Mouse (Mus musculus) intestine, embryonic 16.5 days (tissue): Measurements from ENCODE around the gene Kcnj10. TPM values are rescaled to one million over a fixed set of nuclear protein-coding genes. Genes with fewer than 3 reads are reported as not detected.
A peak's percentile ranks its signal among the peaks of the same experiment; 100 is the strongest.

Source experiments
- ATAC-seq: fragments of 200-750 bp; cut with Nextera tagmentation; 2 replicates; pipeline ENCODE4 v1.8.0; 2017; ENCODE audit warnings: moderate TSS enrichment, moderate library complexity
- H3K27ac ChIP-seq: fragments of 300-500 bp; sonication (generic); 2 replicates; pipeline ENCODE4 v1.5.1; 2014; ENCODE audit warnings: mild to moderate bottlenecking, low read length
- H3K27me3 ChIP-seq: fragments of 300-500 bp; sonication (generic); replicated peaks from 2 replicates; pipeline ENCODE4 v1.6.1; 2014; ENCODE audit warnings: low read length, control low read depth, mixed read lengths; ENCODE audit not compliant: control insufficient read depth, insufficient read depth
- H3K36me3 ChIP-seq: fragments of 300-500 bp; sonication (generic); 2 replicates; pipeline ENCODE4 v1.6.1; 2014; ENCODE audit warnings: low read length, control low read depth; ENCODE audit not compliant: control insufficient read depth, insufficient read depth
- H3K4me1 ChIP-seq: fragments of 300-500 bp; sonication (generic); 2 replicates; pipeline ENCODE4 v1.6.1; 2014; ENCODE audit warnings: low read length, control low read depth, mixed read lengths; ENCODE audit not compliant: control insufficient read depth, insufficient read depth
- H3K4me2 ChIP-seq: fragments of 300-500 bp; sonication (generic); 2 replicates; pipeline ENCODE4 v1.6.1; 2014; ENCODE audit warnings: low read depth, low read length, control low read depth
- H3K4me3 ChIP-seq: fragments of 300-500 bp; sonication (generic); 2 replicates; pipeline ENCODE4 v1.5.1; 2014; ENCODE audit warnings: mild to moderate bottlenecking, low read length
- H3K9ac ChIP-seq: fragments of 300-500 bp; sonication (generic); 2 replicates; pipeline ENCODE4 v1.6.1; 2014; ENCODE audit warnings: low read depth, low read length
- H3K9me3 ChIP-seq: fragments of 300-500 bp; sonication (generic); 2 replicates; pipeline ENCODE4 v1.6.1; 2016; ENCODE audit warnings: low read length, control low read depth; ENCODE audit not compliant: control insufficient read depth
- WGBS: fragments of 180-500 bp; shearing (Covaris S2); extraction: QIAGEN DNeasy Blood & Tissue Kit; methylation state at CpG from one replicate; pipeline ENCODE4 v1.1.7; 2014; 5-methylcytosine and 5-hydroxymethylcytosine counted together
- polyA plus RNA-seq: library from polyadenylated mRNA; unstranded; fragments of >200 nt; fragmentation: Nextera tagmentation; extraction: Ambion mirVana; gene quantifications from 2 replicates; pipeline ENCODE4 v1.2.1, GENCODE M21; 2015

The Kcnj10 gene
- 0.07 and 0.10 TPM in 2 replicates for polyA plus RNA-seq

DNA sequence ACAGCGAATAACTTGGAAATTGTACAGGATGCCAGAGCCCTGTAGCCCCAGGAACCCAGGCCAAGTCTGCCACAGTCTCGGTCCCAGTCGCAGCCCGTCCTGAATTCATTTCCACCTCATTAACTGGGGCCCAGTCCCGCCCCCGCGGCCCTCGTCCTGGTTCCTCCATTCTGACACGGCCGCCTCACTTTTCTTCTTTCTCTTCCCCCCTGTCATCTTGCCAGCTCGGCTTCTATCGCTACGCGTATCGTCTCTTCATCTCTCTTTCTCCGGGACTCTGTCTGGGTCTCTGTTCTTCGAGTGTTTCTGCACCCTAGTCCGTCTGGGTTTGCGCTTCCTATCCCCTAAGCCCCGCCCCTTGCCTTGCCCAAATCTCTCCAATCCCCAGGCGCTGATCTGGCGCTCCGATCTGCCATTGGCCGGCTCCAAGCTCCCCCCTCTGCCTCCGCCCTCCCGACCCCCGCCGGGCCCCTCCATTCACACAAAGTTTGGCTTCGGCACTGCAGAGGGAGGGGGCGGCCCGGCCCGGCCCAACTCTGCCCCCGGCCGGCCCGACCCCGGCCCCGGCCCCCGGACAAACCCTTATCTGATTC is at the start of gene Kcnj10:
Gene Kcnj10, plus strand, starts transcription at position 482 of the 593 bp plus-strand sequence.
- peak; percentile 95 for ATAC-seq
- peaks cover 36% of the 10 kb centered on the region for H3K27me3 ChIP-seq
- H3K4me3 ChIP-seq, result peak within 1 kb of the TSS; percentile 50
- H3K36me3 ChIP-seq, result no peaks in the 10 kb centered on the region
- peaks cover 11% of the 10 kb centered on the region for H3K4me1 ChIP-seq
- H3K9me3 ChIP-seq, result no peaks in the 10 kb centered on the region
- peak within 1 kb of the TSS; percentile 30 for H3K9ac ChIP-seq
- WGBS, result 2% methylated on average over 36 of the region's 38 CpGs
- no peak within 1 kb of the TSS for H3K27ac ChIP-seq
- H3K4me2 ChIP-seq, result peak within 1 kb of the TSS; percentile 79

DNA sequence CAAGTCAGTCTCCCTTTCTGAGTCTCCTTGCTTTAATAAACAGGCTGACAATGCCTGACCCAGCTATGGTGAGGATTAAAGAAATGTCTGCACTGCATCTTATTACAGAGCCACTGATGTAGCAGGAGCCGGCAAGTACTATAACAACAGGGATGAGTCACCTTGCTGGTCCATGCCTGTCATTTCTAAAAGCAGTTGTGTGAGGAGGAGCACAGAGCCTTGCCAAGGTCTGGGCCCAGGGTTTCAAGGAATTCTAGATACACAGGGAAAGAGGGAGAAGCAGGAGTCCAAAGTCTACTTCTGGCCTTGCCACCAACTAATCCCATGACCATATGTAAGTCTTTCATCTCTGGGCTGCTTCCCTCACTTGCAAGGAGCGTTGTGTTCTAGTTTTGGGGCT is 48.1 kb upstream of the Kcnj10 start:
- 61% methylated on average over 2 of the region's 2 CpGs for WGBS
- Histone ChIP-seq H3K27me3 (no peaks in the 10 kb centered on the region), H3K4me3 (no peak overlapping the region), H3K27ac (no peak overlapping the region), H3K4me2 (no peak overlapping the region), H3K36me3 (no peaks in the 10 kb centered on the region), H3K4me1 (peaks cover 13% of the 10 kb centered on the region), H3K9ac (no peak overlapping the region), H3K9me3 (no peaks in the 10 kb centered on the region)
- no peak for ATAC-seq

DNA sequence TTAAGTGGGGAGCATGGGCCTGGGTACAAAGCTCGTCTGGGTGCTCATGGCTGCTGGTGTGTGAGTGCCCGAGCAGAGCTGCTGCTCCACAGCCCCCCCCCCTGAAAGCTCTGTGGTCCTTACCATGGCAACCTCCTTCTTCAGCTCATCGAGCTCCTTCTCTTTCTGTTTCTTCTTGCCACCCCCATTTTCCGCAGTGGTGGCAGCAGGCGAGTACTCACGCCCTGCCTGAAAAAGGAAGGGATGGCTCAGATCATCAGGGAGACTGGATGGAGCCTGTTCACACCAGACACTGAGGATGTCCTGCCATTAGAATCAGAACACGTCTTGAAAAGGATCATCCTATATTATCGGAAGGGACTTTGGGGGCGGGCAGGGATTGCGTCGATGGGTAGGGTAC is 47.6 kb upstream of the Kcnj10 start:
- H3K27ac ChIP-seq, result no peak overlapping the region
- ATAC-seq, result no peak
- H3K4me3 ChIP-seq, result no peak overlapping the region
- H3K27me3 ChIP-seq, result no peaks in the 10 kb centered on the region
- peaks cover 13% of the 10 kb centered on the region for H3K4me1 ChIP-seq
- 93% methylated on average over 11 of the region's 11 CpGs for WGBS
- no peaks in the 10 kb centered on the region for H3K36me3 ChIP-seq
- no peak overlapping the region for H3K9ac ChIP-seq
- H3K4me2 ChIP-seq, result no peak overlapping the region
- H3K9me3 ChIP-seq, result no peaks in the 10 kb centered on the region

DNA sequence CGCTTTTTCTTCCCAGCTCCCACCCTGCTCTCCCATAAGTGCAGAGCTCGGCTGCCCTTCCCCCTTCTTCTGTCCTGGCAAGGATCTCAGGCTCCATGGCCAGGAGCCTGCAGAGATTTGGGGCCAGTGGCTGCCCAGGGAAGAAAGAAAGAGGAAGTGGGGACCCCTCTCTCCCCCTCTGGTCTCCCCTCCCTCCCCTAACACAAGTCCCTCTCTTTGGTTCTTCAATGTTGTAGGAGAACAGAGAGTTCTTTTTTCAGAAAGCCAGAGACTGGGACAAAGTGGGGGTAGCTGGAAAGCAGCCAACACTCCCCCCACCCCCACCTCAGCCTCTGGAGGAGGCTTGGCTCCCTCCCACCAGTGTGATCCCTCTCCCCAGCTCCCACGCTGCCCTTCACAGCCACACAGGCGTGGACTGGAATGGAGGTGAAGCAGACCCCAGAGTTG is 45.2 kb upstream of the Kcnj10 start:
- Histone ChIP-seq H3K4me3 (no peak overlapping the region), H3K27me3 (no peaks in the 10 kb centered on the region), H3K4me1 (peaks cover 13% of the 10 kb centered on the region), H3K9me3 (no peaks in the 10 kb centered on the region), H3K4me2 (no peak overlapping the region), H3K36me3 (no peaks in the 10 kb centered on the region), H3K9ac (no peak overlapping the region), H3K27ac (no peak overlapping the region)
- 44% methylated on average over 4 of the region's 4 CpGs for WGBS
- peak; percentile 42 for ATAC-seq

DNA sequence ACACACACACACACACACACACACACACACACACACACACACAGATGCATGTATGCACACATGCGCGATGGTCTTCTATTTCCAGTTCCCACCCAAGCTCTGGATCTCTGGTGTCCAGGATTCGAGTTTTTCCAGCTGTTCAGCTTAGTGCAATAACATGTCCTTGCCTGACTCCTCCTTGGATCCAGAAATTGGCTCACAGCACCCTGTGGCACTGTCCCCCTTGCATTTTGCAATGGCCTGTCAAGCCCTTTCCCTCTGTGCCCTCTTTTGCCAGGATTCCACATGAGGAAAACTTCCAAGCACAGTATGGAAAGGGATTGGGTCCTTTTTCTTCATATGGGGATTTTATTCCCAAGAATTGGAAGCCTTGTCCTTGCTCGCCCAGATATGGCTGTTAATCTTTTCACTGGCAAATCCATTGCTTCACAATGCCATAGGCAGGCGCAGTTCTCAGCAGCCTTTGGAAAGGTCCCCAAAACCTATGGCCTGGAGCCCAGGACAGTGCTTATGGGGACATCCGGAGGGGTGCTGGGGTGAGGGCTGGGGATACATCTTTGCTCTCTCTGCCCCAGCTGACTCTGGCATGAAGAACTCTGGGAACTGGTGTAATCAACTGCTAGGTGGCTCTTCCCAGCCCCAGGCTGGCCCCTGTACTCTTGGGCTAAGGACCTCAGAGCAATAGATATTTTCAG is 44.0 kb upstream of the Kcnj10 start:
- Histone ChIP-seq H3K27ac (peak overlapping the region; percentile 50), H3K4me2 (peak overlapping the region; percentile 44), H3K27me3 (no peaks in the 10 kb centered on the region), H3K9me3 (no peaks in the 10 kb centered on the region), H3K4me1 (peaks cover 13% of the 10 kb centered on the region), H3K4me3 (peak overlapping the region; percentile 32), H3K9ac (peak overlapping the region; percentile 59), H3K36me3 (no peaks in the 10 kb centered on the region)
- WGBS, result 75% methylated on average over 6 of the region's 6 CpGs
- no peak for ATAC-seq

DNA sequence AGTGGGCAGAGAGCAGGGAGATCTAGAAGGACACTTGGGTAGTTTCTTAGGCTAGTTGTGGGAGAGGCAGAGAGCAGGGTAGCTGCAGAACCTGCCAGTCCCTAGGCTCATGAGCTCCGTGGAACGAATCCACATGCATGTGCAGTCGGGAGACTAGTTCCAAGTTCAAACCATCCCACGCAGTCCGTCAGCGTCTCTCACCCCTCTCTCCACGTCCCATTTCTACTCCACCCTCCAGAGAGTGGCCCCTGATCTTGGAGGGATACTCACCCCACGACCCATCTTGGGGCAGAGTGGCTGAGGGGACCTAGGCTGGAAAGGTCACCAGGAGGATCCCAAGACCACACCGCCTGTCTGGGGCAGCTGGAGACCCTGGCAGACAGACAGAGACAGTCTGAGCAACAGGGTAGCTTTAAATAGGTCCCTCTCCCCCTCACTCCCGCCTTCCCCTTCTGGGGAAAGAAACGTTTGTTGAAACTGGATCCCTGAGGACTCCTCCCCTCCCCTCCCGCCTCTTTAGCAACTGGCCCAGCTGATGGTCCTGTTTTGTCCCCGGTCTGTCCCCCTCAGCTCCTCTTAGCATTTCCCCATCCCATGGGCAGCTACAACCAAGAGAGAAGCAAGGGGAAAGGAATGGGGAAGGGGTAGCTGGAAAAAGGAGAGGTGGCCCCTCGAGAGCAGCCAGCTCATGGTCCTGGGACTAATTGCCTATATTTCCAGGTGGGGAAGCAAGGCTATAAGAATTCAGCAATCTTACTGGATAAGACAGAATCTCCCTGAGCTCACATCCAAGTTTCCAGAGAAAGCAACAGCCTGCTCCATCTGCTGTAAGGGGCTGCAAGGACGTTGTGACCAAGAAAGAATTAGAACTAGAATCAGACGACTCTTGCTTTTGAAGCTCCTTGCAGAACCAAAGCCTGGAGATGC is 43.1 kb upstream of the Kcnj10 start, which contains the start of gene Atp1a2:
Gene Atp1a2, minus strand, starts transcription at position 454 of the 927 bp plus-strand sequence.
- H3K27me3 ChIP-seq, result no peaks in the 10 kb centered on the region
- H3K9ac ChIP-seq, result peak within 1 kb of the TSS; percentile 59
- H3K36me3 ChIP-seq, result no peaks in the 10 kb centered on the region
- 8% methylated on average over 16 of the region's 16 CpGs for WGBS
- peaks cover 10% of the 10 kb centered on the region for H3K4me1 ChIP-seq
- H3K27ac ChIP-seq, result peak within 1 kb of the TSS; percentile 50
- H3K4me3 ChIP-seq, result peak within 1 kb of the TSS; percentile 32
- peak within 1 kb of the TSS; percentile 44 for H3K4me2 ChIP-seq
- no peaks in the 10 kb centered on the region for H3K9me3 ChIP-seq
- ATAC-seq, result peak; percentile 61

DNA sequence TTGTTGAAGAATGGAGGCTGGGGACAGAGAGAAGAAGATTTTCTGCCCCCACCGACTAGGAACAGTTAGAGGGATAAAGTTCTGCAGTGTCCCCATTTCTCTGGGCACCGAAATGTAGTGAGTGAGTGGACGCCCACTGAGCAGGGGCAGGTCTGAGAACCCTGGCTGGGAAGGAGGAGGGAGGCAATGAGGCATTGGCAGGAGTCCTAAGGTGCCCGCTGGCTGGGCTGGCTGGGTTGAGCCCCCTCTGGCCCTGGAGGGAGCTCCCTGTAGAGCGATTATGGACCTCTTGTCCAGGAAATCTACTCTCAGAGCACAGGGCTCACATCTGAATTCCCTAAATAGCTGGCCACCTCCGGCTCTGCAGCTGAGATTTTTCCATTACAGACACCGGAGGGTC is 41.5 kb upstream of the Kcnj10 start:
- Histone ChIP-seq H3K27me3 (no peaks in the 10 kb centered on the region), H3K4me2 (no peak overlapping the region), H3K9me3 (no peaks in the 10 kb centered on the region), H3K4me3 (no peak overlapping the region), H3K4me1 (peaks cover 9% of the 10 kb centered on the region), H3K27ac (no peak overlapping the region), H3K9ac (no peak overlapping the region), H3K36me3 (no peaks in the 10 kb centered on the region)
- ATAC-seq, result no peak
- 74% methylated on average over 7 of the region's 7 CpGs for WGBS

DNA sequence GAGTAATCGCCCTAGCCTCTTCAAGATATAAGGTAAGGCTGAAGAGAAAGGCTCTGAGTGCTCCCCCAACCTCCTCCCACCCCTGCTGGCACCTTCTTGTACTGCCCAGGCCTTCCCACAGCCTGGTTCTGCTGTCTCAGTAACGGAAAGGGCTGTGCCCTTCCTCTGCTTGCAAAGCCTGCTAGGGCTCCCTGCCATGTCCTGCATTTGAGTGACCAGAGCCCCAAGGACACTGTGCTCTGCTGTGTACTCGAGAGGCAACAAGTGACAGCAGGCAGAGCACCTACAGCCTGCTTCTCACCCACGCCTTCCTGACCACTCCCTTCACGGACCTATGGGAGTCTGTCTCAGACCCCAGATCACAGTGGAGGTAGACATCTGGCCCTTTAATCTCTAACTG is 40.8 kb upstream of the Kcnj10 start:
- H3K27me3 ChIP-seq, result no peaks in the 10 kb centered on the region
- 66% methylated on average over 5 of the region's 5 CpGs for WGBS
- peaks cover 8% of the 10 kb centered on the region for H3K4me1 ChIP-seq
- H3K36me3 ChIP-seq, result no peaks in the 10 kb centered on the region
- no peak for ATAC-seq
- H3K27ac ChIP-seq, result no peak overlapping the region
- H3K4me3 ChIP-seq, result no peak overlapping the region
- no peaks in the 10 kb centered on the region for H3K9me3 ChIP-seq
- peak overlapping the region; percentile 38; the same call in 1 of the 2 replicates for H3K9ac ChIP-seq
- H3K4me2 ChIP-seq, result no peak overlapping the region

DNA sequence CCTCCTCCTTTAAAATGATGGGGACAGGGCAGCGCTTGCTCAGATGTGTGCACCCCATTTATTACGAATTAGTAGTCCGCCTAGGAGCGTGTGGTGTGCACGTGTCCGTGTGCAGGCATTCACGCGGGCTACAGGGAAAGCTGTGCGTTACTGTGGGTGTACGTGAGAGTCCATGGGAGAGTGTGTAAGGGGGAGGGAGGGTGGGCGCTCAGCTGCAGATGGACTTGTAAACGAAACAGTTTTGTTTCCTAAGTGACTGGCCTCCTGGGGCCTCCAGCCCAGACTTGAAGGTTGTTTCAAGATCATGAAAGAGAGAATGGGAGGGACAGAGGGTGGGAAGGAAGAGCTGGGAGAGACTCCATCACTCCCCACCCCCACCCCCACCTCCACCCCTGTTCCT is 39.8 kb upstream of the Kcnj10 start:
- H3K27ac ChIP-seq, result no peak overlapping the region
- H3K4me3 ChIP-seq, result no peak overlapping the region
- H3K4me1 ChIP-seq, result peaks cover 3% of the 10 kb centered on the region
- 51% methylated on average over 12 of the region's 12 CpGs for WGBS
- H3K9ac ChIP-seq, result no peak overlapping the region
- no peaks in the 10 kb centered on the region for H3K9me3 ChIP-seq
- no peaks in the 10 kb centered on the region for H3K36me3 ChIP-seq
- H3K4me2 ChIP-seq, result no peak overlapping the region
- ATAC-seq, result 0 out of 2 replicates have a peak, but pooled peaks have one; percentile 19
- no peaks in the 10 kb centered on the region for H3K27me3 ChIP-seq
